Mouse (Mus musculus) cerebellum, postnatal 4 days (tissue): Measurements from ENCODE around the gene Inpp1.

Experiments
- DNase-seq, 2 experiments: peaks; one replicate each; pipeline ENCODE4 v3.0.0; 2022; ENCODE audit warnings: low spot score in 2 of 2, mixed read lengths in 1 of 2

Gene Inpp1

GRCm38 (mm10) chr1:52792701-52793100 is 24.8 kb downstream of the Inpp1 start:
- DNase-seq, result no peak

- DNase-seq, result no peak
Observed at GRCm38 (mm10) chr1:52787254-52787653, 30.2 kb downstream of the Inpp1 start.

GRCm38 (mm10) chr1:52765176-52766111 is 52.0 kb downstream of the Inpp1 start:
- DNase-seq, result no peak

DNA sequence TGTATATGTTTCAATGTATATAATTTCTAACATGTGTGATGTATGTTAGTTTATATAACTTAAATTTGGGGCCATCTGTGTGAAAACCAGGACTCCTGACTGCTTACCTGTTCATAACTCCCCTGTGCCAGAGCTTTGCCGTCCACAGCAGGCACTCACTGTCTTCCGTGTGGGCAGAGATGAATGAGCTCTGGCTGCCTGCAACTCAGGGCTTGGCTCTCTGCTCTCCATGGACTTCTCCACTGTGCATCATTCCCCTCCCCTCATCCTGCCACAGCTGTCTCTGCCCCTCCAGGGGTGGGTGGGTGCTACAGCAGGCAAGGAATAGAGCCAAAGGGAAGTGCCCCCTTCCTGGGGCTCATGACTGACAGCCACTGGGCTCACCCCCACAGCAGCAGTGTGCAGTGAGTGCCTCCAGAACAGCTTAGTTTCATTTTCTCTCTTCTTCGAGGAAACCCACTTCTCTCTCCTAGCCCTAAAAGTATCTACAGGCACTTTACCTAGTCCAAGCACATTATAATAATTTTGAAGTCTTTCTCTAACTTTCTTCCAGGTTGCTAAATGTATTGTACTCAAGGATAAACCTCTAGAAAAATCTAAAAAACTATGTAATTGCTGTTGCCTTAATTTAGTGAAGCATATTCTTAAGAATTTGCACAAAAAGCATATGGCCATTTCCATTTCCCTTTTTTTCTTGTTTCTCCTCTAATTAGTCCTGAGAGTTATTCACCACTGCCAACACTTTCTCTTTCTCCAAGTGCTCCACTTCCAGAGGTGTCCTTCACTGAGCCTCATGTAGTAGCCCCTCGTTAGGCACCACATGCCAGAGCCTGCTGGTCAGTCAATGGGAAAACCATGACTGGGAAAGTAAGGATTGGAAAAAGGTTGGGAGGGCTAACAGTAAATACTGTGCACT is 53.3 kb downstream of the Inpp1 start:
- no peak for DNase-seq

DNA sequence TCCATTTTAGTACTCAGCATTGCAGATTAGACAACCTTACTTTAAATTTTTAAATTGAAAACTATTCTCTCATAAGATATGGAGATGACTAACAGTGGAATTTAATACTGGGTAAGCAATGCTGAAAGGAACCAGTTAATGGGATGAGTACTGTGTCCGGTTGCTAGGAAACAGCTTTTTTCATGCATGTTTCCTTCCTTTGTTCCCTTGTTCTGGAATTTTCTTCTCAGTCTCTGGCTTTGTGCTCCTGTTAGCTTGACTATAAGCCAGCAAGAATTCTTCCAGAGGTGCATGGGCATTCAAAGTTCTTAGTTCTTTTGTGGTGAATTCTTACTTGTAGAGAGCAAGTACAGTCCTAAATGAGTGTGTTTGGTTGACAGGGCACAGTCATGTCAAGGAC is 59.3 kb downstream of the Inpp1 start:
- DNase-seq, result no peak

GRCm38 (mm10) chr1:52754331-52754730 is 63.2 kb downstream of the Inpp1 start:
- DNase-seq, result no peak

- DNase-seq, result no peak
Observed at GRCm38 (mm10) chr1:52753828-52754227, 63.7 kb downstream of the Inpp1 start.

DNA sequence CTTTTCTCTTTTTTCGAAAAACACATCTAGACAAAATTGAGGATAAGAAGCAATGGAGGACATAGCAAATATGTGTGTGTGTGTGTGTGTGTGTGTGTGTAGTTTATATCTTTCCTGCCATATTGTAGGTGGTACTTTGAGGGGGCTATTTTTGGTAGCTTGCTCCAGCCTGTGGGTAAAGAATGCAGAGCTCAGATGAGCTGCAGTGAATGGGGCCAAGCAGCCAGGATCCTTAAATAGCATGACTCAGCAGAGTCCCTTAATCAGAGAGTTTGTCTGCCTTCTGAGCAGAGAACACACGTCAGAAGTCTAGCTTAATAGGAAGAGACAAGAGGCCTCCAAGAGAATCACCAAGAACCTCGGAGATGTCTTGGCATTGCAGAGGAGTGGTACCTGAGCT is 64.8 kb downstream of the Inpp1 start:
- no peak for DNase-seq

GRCm38 (mm10) chr1:52751634-52752033 is 65.9 kb downstream of the Inpp1 start:
- DNase-seq, result no peak

- no peak for DNase-seq
Observed at GRCm38 (mm10) chr1:52749978-52750377, 67.5 kb downstream of the Inpp1 start.

DNA sequence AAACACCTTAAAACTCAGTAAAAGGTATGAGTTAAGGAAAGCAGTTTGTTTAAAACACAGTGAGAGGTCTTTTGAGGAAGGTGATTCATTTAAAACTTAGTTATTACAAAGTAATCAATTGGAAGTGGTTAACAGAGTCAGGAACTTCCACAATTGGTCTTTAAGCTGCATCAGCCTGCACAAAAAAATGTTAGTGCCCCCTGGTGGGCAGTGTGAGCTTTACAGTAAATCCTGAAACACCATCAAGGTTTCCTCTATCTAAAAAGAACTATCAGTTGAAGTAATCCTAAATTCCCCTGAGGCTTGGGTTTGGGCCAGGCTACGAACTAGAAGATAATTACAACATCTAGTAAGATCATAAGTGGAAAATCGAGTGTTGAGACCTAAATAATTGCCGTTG is 69.2 kb downstream of the Inpp1 start:
- peak in 1 of 2 experiments; percentile 57 for DNase-seq

GRCm38 (mm10) chr1:52742567-52742966 is 74.9 kb downstream of the Inpp1 start:
- DNase-seq, result no peak
